Mouse (Mus musculus): ENCODE measurements around the gene Dusp1.

DNA sequence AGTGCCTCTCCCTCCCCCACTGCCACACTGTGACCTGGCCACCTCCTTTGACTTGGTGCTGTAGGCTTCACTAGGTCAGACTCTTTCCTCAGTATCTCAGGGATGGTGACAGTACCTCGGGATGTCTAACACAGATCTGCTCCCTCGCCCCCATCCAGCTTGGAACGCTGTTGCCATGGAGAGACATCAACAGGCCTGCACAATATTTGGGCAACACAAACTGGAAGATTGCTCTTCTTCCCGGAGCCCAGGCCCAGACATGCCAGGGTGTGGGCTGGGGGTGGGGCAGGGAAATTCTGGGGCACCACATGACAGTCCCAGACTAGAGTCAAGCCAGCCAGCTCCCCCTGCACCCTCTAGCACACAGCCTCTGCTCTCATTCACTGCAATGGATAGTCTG, 83.3 kb downstream of the Dusp1 start:
- TF ChIP-seq POLR2A (IDR thresholded peaks at IDR 0.05; ENCODE audit: borderline replicate concordance, low read depth, low read length), result no peak
- TF ChIP-seq CTCF (IDR thresholded peaks at IDR 0.05; ENCODE audit: low read depth, low read length), result no peak

Measured in bone marrow macrophage, adult 2 months (primary cell).